Mouse (Mus musculus) G1E (cell line): ENCODE measurements around the gene Dpysl5. TPM values are rescaled to one million over a fixed set of nuclear protein-coding genes. Genes with fewer than 3 reads are reported as not detected.

ENCODE experiments used
- ATAC-seq: 2 replicates; pipeline ENCODE4 v1.8.0; 2016; ENCODE audit warnings: mild to moderate bottlenecking; ENCODE audit not compliant: insufficient number of reproducible peaks, poor library complexity, low FRiP score, severe bottlenecking; ENCODE audit errors: extremely low read depth
- DNase-seq: peaks from one replicate; pipeline ENCODE4 v3.0.0; 2012; ENCODE audit warnings: low spot score
- H3K27me3 ChIP-seq: 2 replicates; pipeline ENCODE4 v1.6.1; 2012; ENCODE audit warnings: mild to moderate bottlenecking, low read length, inconsistent platforms; ENCODE audit not compliant: insufficient read depth
- H3K36me3 ChIP-seq: replicated peaks from 2 replicates; pipeline ENCODE3; 2012; ENCODE audit warnings: mild to moderate bottlenecking, inconsistent platforms
- H3K4me1 ChIP-seq: 2 replicates; pipeline ENCODE4 v1.6.1; 2012; ENCODE audit warnings: low read depth, low read length, inconsistent platforms, mixed read lengths; ENCODE audit not compliant: insufficient read depth
- H3K4me3 ChIP-seq: 2 replicates; pipeline ENCODE4 v1.5.1; 2012; ENCODE audit warnings: low read depth, mild to moderate bottlenecking, inconsistent platforms, low read length, moderate library complexity, mixed read lengths
- H3K9me3 ChIP-seq: replicated peaks from 2 replicates; pipeline ENCODE4 v1.6.1; 2012; ENCODE audit warnings: inconsistent platforms
- CTCF ChIP-seq: IDR thresholded peaks from 2 replicates; pipeline ENCODE4 v1.5.1; 2012; ENCODE audit warnings: low read depth, low read length, inconsistent platforms, mixed read lengths
- GATA1 ChIP-seq: IDR thresholded peaks from 2 replicates; pipeline ENCODE4 v1.6.1; 2012; ENCODE audit warnings: borderline replicate concordance, low read length, inconsistent platforms, mixed read lengths
- GATA2 ChIP-seq: IDR thresholded peaks from 2 replicates; pipeline ENCODE4 v1.6.1; 2012; ENCODE audit warnings: low read depth, low read length, inconsistent platforms, borderline replicate concordance
- POLR2AphosphoS5 ChIP-seq: IDR thresholded peaks from 2 replicates; pipeline ENCODE4 v1.6.1; 2012; ENCODE audit warnings: low read depth, low read length, inconsistent platforms; ENCODE audit not compliant: insufficient replicate concordance
- TAL1 ChIP-seq: conservative IDR thresholded peaks from 2 replicates; pipeline ENCODE4 v1.6.1; 2012; ENCODE audit warnings: low read depth, low read length, inconsistent platforms, mixed read lengths
- polyA plus RNA-seq: library from polyadenylated mRNA; stranded (reverse); fragments of >175 nt; gene quantifications from 2 replicates; pipeline ENCODE4 v1.2.3, GENCODE M21; 2012
- total RNA-seq, 2 experiments: library from RNA; stranded (forward) in 1 of 2; stranded (reverse) in 1 of 2; fragments of 200-1000 nt in 1 of 2; fragments of >200 nt in 1 of 2; fragmentation: Nextera tagmentation in 1 of 2; gene quantifications; 2 replicates each; pipeline ENCODE4 v1.2.3; 2014 to 2017

Dpysl5 gene
- total and polyA plus RNA-seq, 3 experiments, result 0.49 TPM; not detected in 2

GRCm38 (mm10) chr5:30822689-30823088 lies 111.3 kb downstream of the Dpysl5 start:
- no peak for TF ChIP-seq GATA1
- ATAC-seq, result no peak
- no peak overlapping the region for H3K4me3 ChIP-seq
- no peaks in the 10 kb centered on the region for H3K36me3 ChIP-seq
- peaks cover 37% of the 10 kb centered on the region for H3K27me3 ChIP-seq
- no peak for DNase-seq
- H3K4me1 ChIP-seq, result no peaks in the 10 kb centered on the region
- H3K9me3 ChIP-seq, result no peaks in the 10 kb centered on the region

DNA sequence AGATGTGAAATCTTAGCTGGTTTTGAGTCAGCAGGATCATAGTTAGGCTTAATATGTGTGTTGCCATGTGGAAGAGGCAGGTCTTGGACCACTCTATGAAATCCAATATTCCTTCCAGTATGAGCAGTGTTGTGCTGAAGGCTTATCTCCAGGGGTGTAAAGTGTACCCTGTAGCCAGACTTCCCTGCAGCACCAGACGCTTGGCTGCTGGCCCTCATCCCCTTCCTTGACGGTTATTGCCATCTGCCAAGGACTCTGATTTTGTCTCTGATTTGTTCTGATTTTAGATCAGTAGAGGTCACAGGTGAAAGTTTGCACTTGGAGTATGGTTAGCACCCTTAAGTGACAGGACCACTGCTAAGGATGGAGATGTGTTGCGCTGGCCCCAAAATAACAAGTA lies 111.7 kb downstream of the Dpysl5 start:
- TF ChIP-seq GATA2, result no peak
- DNase-seq, result no peak
- Histone ChIP-seq H3K4me3 (no peak overlapping the region), H3K9me3 (no peaks in the 10 kb centered on the region), H3K4me1 (no peaks in the 10 kb centered on the region), H3K36me3 (no peaks in the 10 kb centered on the region), H3K27me3 (peaks cover 37% of the 10 kb centered on the region)
- ATAC-seq, result no peak

- Histone ChIP-seq H3K4me3 (no peak overlapping the region), H3K36me3 (no peaks in the 10 kb centered on the region), H3K27me3 (peaks cover 32% of the 10 kb centered on the region), H3K4me1 (no peaks in the 10 kb centered on the region), H3K9me3 (no peaks in the 10 kb centered on the region)
- ATAC-seq (no peak), DNase-seq (no peak)
- TF ChIP-seq GATA2, result no peak
- TF ChIP-seq POLR2AphosphoS5, result no peak
- TF ChIP-seq CTCF, result no peak
- TF ChIP-seq TAL1, result no peak
- no peak for TF ChIP-seq GATA1
Observed at GRCm38 (mm10) chr5:30824124-30824988, 113.0 kb downstream of the Dpysl5 start.

- no peaks in the 10 kb centered on the region for H3K9me3 ChIP-seq
- H3K36me3 ChIP-seq, result no peaks in the 10 kb centered on the region
- DNase-seq, result no peak
- ATAC-seq, result no peak
- no peaks in the 10 kb centered on the region for H3K4me1 ChIP-seq
- TF ChIP-seq POLR2AphosphoS5 (no peak), TAL1 (no peak), GATA1 (no peak), CTCF (no peak), GATA2 (no peak)
- no peak overlapping the region for H3K4me3 ChIP-seq
- peaks cover 27% of the 10 kb centered on the region for H3K27me3 ChIP-seq
Observed at GRCm38 (mm10) chr5:30825166-30825565, 113.8 kb downstream of the Dpysl5 start.

DNA sequence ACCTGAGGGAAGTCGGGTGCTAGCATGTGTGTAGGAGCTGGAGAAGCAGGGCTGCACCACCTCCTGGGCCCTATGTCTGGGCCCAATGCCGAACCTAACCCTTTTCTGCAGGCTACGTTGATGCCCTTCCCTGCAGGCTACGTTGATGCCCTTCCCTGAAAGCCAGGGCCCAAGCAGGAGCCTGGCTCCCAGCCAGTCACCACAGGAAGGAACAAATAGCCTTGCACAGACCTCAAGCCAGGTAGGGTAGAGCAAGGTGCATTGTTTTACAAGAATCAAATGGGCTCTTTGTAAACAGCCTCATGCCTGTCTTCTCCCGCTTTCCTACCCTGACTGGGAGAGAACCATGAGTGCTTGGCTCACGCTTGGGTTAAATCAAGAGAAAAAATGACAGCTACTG lies 114.5 kb downstream of the Dpysl5 start:
- Histone ChIP-seq H3K36me3 (no peaks in the 10 kb centered on the region), H3K9me3 (no peaks in the 10 kb centered on the region), H3K4me1 (no peaks in the 10 kb centered on the region), H3K27me3 (peaks cover 24% of the 10 kb centered on the region), H3K4me3 (no peak overlapping the region)
- no peak for DNase-seq
- ATAC-seq, result no peak
- TF ChIP-seq TAL1 (no peak), GATA1 (no peak), GATA2 (no peak), POLR2AphosphoS5 (no peak), CTCF (no peak)

GRCm38 (mm10) chr5:30833416-30833815 lies 122.1 kb downstream of the Dpysl5 start:
- H3K9me3 ChIP-seq, result no peaks in the 10 kb centered on the region
- H3K4me3 ChIP-seq, result no peak overlapping the region
- H3K4me1 ChIP-seq, result no peaks in the 10 kb centered on the region
- H3K36me3 ChIP-seq, result no peaks in the 10 kb centered on the region
- peaks cover 3% of the 10 kb centered on the region; the same call in 1 of the 2 replicates for H3K27me3 ChIP-seq
- no peak for TF ChIP-seq POLR2AphosphoS5
- TF ChIP-seq GATA1, result no peak
- TF ChIP-seq CTCF, result no peak
- no peak for TF ChIP-seq TAL1
- TF ChIP-seq GATA2, result no peak
- ATAC-seq, result no peak
- DNase-seq, result no peak

- DNase-seq, result no peak
- H3K9me3 ChIP-seq, result no peaks in the 10 kb centered on the region
- TF ChIP-seq CTCF (no peak), GATA2 (no peak), TAL1 (no peak), GATA1 (no peak)
- H3K4me1 ChIP-seq, result no peaks in the 10 kb centered on the region
- no peaks in the 10 kb centered on the region for H3K36me3 ChIP-seq
- peaks cover 3% of the 10 kb centered on the region; the same call in 1 of the 2 replicates for H3K27me3 ChIP-seq
- no peak for ATAC-seq
- H3K4me3 ChIP-seq, result no peak overlapping the region
Observed at GRCm38 (mm10) chr5:30839731-30840130, 128.4 kb downstream of the Dpysl5 start.
